Mouse (Mus musculus): ENCODE results near the gene Hist1h2ah. TPM values are rescaled to one million over a fixed set of nuclear protein-coding genes. Genes with fewer than 3 reads are reported as not detected.

Gene Hist1h2ah
- polyA plus RNA-seq, 1 experiment from 2014 or later: not detected

DNA sequence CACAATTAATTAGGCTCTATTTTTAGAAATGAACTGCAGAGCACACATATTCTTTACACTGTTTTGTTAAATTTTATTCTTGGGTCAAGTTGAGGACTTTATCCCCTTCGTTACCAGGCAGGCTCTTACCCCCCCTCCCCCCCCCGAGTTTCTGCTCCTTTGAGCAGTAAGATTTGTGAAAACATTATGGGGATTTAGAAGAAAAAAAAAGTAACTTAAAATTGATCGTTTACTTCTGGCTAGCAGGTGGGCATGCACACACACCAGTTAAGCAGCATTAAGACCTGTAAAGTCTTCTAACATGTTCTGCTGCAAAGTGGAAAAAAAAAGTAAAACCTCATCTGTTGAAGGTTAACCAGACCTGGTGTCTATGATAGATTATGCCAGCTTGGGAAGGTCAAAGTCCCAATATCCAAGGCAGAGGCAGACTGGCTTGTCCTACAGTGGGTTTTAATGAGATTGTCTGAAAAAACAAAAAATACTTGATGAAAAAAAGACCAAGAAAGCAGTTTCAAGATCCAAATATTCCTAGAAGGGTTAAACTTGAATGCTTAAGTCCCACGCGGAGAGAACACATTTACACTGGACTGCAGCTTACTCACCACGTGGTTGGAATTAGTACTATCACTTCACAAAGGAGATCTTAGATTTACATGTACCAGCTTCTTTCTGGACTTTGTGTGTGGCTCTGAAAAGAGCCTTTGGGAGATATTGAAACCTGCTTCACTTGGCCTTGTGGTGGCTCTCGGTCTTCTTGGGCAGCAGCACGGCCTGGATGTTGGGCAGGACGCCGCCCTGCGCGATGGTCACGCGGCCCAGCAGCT lies 713 bp downstream of the Hist1h2ah start:
- Histone ChIP-seq H3K4me2 (peak overlapping the region; percentile 63), H3K9me3 (no peaks in the 10 kb centered on the region), H3K27ac (0 out of 2 replicates have a peak overlapping the region, but pooled peaks have one; percentile 38), H3K27me3 (replicated peaks) (no peaks in the 10 kb centered on the region), H3K4me1 (peaks cover 14% of the 10 kb centered on the region), H3K9ac (peak overlapping the region; percentile 27; the same call in 1 of the 2 replicates), H3K4me3 (peak overlapping the region; percentile 42), H3K36me3 (replicated peaks) (no peaks in the 10 kb centered on the region)
- ATAC-seq (replicated peaks): peak; percentile 2; the same call in 1 of the 2 replicates
- 0% methylated on average over 14 of the region's 14 CpGs for whole genome bisulfite sequencing

DNA sequence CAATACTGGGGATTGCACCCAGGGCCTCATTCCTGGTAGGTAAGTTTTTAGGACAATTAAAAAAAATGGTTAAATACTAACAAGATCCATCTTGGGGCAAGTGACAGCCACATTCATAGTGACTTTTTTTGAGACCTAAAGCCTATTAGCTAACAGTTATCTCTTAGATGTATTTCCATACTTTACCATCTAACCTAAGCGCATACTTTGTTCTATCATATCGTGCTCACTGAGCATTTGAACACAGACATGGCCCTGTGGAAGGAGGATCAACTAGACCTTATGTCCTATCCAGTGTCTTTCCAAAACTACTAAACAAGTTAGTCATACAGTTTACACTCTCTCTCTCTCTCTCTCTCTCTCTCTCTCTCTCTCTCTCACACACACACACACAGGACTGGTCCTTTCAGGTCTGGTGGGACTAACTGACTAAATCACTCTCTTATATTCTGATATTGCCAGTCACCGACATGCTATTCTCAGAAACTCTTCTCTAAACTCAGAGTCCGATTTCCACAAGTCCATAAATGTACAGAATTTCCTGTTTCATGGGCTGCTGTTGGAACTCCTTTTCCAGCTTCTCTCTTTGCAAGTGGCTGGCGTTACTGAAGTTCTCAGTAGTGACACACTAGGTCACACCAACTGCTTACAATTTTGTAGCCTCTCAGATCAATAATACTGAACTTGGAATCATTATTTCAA lies 1.5 kb downstream of the Hist1h2ah start:
- Histone ChIP-seq H3K9ac (no peak overlapping the region), H3K36me3 (replicated peaks) (no peaks in the 10 kb centered on the region), H3K4me3 (no peak overlapping the region), H3K27ac (no peak overlapping the region), H3K4me1 (peaks cover 17% of the 10 kb centered on the region), H3K4me2 (0 out of 2 replicates have a peak overlapping the region, but pooled peaks have one; percentile 0), H3K9me3 (no peaks in the 10 kb centered on the region), H3K27me3 (replicated peaks) (no peaks in the 10 kb centered on the region)
- 55% methylated on average over 5 of the region's 5 CpGs for WGBS
- ATAC-seq (replicated peaks): no peak

DNA sequence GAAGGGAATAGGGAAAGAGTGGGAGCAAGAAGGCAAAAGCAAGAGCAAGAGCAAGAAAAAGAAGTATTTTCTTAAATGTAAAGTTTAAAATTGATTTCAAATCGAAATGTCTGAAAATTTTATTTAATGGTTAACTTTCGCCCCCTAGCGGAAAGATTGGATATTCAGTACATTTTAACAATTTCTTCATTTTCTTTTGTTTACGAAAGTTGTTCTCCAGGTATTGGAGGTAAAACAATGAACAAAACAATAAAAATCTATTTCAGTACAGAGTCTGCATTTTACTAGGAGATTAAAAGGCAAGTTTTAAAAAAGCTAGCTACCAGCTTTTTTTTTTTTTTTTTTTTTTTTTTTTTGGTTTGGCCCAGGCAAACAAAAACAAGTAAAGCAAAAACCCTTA lies 4.9 kb downstream of the Hist1h2ah start:
- Histone ChIP-seq H3K27ac (no peak overlapping the region), H3K4me2 (no peak overlapping the region), H3K36me3 (replicated peaks) (no peaks in the 10 kb centered on the region), H3K9ac (no peak overlapping the region), H3K4me1 (peaks cover 20% of the 10 kb centered on the region), H3K9me3 (no peaks in the 10 kb centered on the region), H3K27me3 (replicated peaks) (no peaks in the 10 kb centered on the region), H3K4me3 (no peak overlapping the region)
- ATAC-seq (replicated peaks): no peak
- WGBS: 13% methylated on average over 4 of the region's 4 CpGs

DNA sequence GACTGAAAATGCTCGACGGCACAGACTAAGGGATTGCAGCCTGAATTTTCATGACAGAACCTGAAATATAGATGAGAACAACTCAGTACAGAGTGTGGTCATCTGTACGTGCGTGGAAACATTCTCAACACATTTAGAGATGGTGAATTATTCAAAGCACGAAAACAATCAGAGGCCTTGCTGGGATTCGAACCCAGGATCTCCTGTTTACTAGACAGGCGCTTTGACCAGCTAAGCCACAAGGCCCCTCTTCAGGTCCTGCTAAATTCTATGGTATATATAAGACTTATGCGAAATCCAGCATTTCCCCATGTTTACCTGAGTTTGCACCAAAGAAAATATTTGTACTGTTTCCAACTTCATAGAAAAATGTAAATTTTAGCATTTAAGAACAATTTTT lies 5.4 kb downstream of the Hist1h2ah start:
- no peak overlapping the region for H3K4me2 ChIP-seq
- no peak overlapping the region for H3K27ac ChIP-seq
- no peaks in the 10 kb centered on the region for H3K27me3 ChIP-seq (replicated peaks)
- H3K4me1 ChIP-seq: peaks cover 19% of the 10 kb centered on the region
- 35% methylated on average over 8 of the region's 8 CpGs for WGBS
- no peak for ATAC-seq (replicated peaks)
- H3K9ac ChIP-seq: no peak overlapping the region
- no peak overlapping the region for H3K4me3 ChIP-seq
- H3K9me3 ChIP-seq: no peaks in the 10 kb centered on the region
- H3K36me3 ChIP-seq (replicated peaks): no peaks in the 10 kb centered on the region

DNA sequence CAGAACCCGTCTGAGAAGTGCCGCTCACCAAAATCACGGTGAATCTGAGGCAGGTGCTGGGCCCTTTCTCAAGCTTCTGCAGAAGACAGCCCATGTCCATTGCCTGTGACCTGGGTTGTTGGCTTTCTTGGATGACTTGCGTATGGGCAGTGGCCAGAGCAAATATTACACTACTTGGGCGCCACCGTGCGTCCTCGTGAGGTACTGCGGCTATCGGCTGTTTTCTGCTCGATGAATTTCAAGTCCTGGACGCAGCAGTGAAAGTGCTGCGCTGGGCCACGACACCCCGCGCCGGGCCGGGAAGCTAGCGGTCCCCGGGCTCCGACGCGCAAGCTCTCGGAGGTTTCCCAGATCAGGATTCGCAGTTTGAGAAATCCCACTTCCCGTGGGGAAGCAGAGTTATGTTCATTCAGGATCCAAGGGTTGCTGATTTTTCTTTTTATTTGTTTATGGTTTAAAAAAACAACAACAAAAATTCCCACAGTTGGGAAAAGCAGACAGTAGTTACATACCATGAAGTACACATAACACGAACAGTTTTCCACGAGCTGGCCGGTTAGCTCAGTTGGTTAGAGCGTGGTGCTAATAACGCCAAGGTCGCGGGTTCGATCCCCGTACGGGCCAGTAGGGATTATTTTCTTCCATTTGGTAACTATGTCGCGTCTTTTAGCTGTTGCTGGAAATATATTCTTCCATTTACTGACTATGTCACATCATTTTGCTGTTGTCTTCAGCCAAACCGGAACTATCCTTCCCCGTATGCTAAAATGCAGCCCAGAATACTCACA lies 6.5 kb downstream of the Hist1h2ah start:
- Histone ChIP-seq H3K27ac (peak overlapping the region; percentile 63), H3K4me1 (peaks cover 14% of the 10 kb centered on the region), H3K9ac (peak overlapping the region; percentile 56), H3K4me2 (peak overlapping the region; percentile 63), H3K36me3 (replicated peaks) (no peaks in the 10 kb centered on the region), H3K27me3 (replicated peaks) (peaks cover 3% of the 10 kb centered on the region; the same call in 1 of the 2 replicates), H3K4me3 (peak overlapping the region; percentile 50), H3K9me3 (no peaks in the 10 kb centered on the region)
- peak; percentile 80 for ATAC-seq (replicated peaks)
- WGBS: under 1% methylated on average over 40 of the region's 40 CpGs

DNA sequence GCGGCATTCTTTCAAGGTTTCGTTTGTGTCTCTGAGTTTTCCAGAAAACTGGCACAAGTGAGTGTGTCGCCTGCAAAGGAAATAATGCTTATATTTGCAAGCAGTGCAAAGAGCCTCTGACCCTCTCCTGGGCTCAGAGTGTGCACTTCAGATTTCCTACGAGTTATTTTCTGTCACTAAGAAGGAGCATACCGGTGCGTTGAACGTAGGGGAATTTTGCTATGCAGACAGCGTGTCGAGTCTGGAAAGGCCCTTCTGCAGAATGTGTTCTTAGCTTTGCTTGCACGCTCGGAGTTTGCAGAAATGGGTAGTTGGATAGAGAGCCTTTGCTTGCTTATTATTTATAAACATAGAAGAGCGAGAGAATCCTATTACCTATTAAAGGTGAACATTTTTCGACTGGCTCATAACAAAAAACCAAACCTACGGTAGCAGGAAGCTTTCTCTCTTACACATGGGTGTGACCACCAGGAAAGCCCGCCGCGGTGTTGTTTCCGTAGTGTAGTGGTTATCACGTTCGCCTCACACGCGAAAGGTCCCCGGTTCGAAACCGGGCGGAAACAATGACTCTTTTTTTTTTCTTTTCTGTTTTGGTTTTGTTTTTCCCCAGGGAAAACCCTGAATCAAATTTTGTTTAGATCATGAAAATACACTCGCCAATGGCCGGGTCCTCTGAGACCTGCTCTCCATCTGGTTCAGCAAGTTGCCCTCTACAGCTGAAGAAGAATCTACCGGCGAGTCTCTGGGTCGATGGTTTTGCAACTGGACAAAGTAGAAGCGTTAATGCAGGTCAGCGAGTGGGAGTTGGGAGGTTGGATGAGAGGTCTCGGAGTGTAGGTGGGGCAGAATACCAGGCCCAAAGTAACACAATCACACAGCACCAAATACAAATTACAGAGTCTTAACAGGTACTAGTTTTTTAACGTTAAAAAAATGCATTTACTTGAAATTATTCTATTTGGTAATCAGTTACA lies 9.0 kb downstream of the Hist1h2ah start:
- Histone ChIP-seq H3K4me2 (peak overlapping the region; percentile 51), H3K4me1 (peaks cover 24% of the 10 kb centered on the region), H3K9me3 (no peaks in the 10 kb centered on the region), H3K36me3 (replicated peaks) (no peaks in the 10 kb centered on the region), H3K9ac (peak overlapping the region; percentile 52), H3K4me3 (peak overlapping the region; percentile 52), H3K27me3 (replicated peaks) (peaks cover 9% of the 10 kb centered on the region; the same call in 1 of the 2 replicates), H3K27ac (peak overlapping the region; percentile 76)
- ATAC-seq (replicated peaks): peak; percentile 72
- 1% methylated on average over 35 of the region's 35 CpGs for WGBS

DNA sequence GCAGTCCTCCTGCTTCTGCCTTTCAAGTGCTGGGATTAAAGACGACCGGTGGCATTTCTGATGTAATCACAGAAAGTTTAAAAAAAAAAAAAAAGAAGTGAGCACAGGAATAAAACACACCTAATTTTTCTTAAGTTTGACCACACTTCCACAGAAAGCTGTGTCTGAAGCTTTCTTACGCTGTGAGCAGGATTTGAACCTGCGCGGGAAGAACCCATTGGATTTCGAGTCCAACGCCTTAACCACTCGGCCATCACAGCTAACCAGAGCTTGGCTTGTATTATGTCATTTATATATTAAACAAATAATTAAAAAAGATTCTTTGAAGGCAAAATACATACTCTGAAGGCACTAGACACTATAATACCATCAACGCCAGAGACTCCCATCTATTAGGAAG lies 13.1 kb downstream of the Hist1h2ah start:
- Histone ChIP-seq H3K27me3 (replicated peaks) (peaks cover 38% of the 10 kb centered on the region), H3K27ac (no peak overlapping the region), H3K9me3 (no peaks in the 10 kb centered on the region), H3K4me2 (peak overlapping the region; percentile 50), H3K4me1 (peaks cover 29% of the 10 kb centered on the region), H3K36me3 (replicated peaks) (no peaks in the 10 kb centered on the region), H3K9ac (no peak overlapping the region), H3K4me3 (peak overlapping the region; percentile 35)
- WGBS: 1% methylated on average over 9 of the region's 9 CpGs
- ATAC-seq (replicated peaks): peak; percentile 53; the same call in 1 of the 2 replicates

DNA sequence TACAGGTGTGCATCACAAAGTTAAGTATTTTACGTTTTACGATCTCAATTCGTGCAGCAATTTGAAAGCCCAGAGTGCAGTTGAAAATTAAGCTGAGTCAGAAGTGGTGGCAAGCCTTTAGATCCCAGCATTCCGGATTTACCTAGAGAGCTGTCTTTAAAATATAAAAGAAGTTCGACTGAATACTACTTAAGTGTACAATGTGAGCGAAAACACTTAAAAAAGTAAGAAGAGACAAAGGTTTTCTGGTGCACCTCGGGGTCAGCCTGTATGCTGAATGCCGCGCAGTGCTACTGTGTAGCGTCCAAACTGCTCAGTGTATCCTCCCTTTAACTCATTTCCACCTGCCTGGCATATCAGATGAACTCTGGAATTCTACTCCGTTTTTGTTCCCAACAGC lies 13.8 kb downstream of the Hist1h2ah start:
- peaks cover 43% of the 10 kb centered on the region for H3K27me3 ChIP-seq (replicated peaks)
- H3K36me3 ChIP-seq (replicated peaks): no peaks in the 10 kb centered on the region
- H3K4me1 ChIP-seq: peaks cover 27% of the 10 kb centered on the region
- under 1% methylated on average over 11 of the region's 11 CpGs for WGBS
- peak overlapping the region; percentile 50 for H3K4me2 ChIP-seq
- no peak overlapping the region for H3K9ac ChIP-seq
- peak overlapping the region; percentile 35 for H3K4me3 ChIP-seq
- no peak for ATAC-seq (replicated peaks)
- no peak overlapping the region for H3K27ac ChIP-seq
- no peaks in the 10 kb centered on the region for H3K9me3 ChIP-seq

DNA sequence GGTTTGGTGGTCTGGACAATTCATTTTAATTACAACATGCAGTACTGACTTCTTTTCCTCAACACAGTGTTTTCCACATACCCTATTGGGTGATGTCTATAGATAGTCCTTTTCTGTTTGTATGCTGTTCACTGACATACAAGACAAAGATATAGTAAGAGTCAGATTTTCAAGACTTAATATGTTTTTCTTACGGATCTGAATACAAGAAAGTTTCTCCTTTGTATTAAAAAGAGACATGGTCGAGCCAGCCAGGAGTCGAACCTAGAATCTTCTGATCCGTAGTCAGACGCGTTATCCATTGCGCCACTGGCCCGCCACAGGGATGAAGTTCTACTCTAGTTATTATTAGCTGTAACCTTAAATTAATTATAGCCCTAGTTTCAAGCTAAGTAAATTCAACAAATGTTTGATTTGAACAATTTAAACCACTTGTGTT lies 14.4 kb downstream of the Hist1h2ah start:
- Histone ChIP-seq H3K4me3 (peak overlapping the region; percentile 35), H3K4me1 (peaks cover 24% of the 10 kb centered on the region), H3K36me3 (replicated peaks) (no peaks in the 10 kb centered on the region), H3K27ac (no peak overlapping the region), H3K4me2 (peak overlapping the region; percentile 50), H3K9me3 (no peaks in the 10 kb centered on the region), H3K27me3 (replicated peaks) (peaks cover 49% of the 10 kb centered on the region), H3K9ac (no peak overlapping the region)
- ATAC-seq (replicated peaks): peak; percentile 41; the same call in 1 of the 2 replicates
- WGBS: 0% methylated on average over 8 of the region's 8 CpGs

DNA sequence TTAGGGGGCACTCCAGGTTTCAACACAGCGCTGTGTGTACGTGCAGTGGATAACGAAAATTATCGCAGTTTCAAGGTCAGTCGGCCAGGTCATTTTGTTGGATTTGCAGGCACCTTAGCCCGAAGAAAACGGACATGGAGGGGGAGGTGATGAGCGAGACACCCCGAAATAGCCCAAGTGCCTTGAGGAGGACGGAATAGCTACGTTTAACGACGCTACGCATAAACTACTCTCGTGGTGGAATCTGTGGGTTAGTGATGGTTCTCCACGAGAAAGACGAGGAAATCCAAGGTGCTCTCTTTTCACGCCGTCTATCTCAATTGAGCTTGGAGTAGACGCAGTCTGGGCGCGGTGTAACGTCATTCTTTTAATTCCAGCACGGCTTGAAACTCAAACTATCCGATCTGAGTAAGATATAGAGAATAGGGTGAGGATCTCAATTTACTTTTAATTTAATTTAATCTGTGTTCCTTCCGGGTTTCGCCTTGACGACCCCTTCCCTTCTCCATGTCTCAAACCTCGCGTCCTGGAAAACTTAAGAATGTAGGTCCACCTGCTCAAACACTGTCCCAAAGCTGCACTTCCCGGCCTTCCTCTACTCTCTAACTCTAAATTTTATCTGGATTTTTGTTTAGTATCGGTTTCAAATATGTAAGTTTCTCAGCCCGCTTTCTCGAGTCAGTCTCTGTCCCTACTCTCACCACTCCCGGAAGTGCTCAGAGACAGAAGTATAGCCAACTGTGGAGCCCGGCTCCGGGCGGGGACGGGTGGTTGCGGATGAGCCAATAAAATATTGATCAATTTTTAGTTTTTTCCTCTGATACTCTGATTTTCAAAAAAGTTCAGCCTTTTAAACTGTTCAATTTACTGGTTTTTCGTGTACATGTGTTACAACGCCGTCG lies 15.2 kb downstream of the Hist1h2ah start:
- no peak for ATAC-seq (replicated peaks)
- no peaks in the 10 kb centered on the region for H3K36me3 ChIP-seq (replicated peaks)
- H3K27me3 ChIP-seq (replicated peaks): peaks cover 55% of the 10 kb centered on the region
- H3K27ac ChIP-seq: no peak overlapping the region
- peak overlapping the region; percentile 35 for H3K4me3 ChIP-seq
- H3K4me1 ChIP-seq: peaks cover 21% of the 10 kb centered on the region
- under 1% methylated on average over 44 of the region's 44 CpGs for WGBS
- no peak overlapping the region for H3K9ac ChIP-seq
- H3K4me2 ChIP-seq: peak overlapping the region; percentile 50
- H3K9me3 ChIP-seq: 0 out of 2 replicates have a peak, but pooled peaks cover 3% of the 10 kb centered on the region

Measured in midbrain, embryonic 15.5 days (tissue).